Mouse (Mus musculus) ES-Bruce4 (cell line): ENCODE measurements at regions not wholly inside any gene's neighbourhood (a gene's known extent, or its start where the extent isn't known, plus 50 kb on each side); places are given as distances from the start of the nearest gene placed in this dataset.

Experiments used
- CTCF ChIP-seq: IDR thresholded peaks from one replicate; pipeline ENCODE4 v1.8.1; 2011; ENCODE audit warnings: low read depth, low read length
- EP300 ChIP-seq: IDR thresholded peaks from 2 replicates; pipeline ENCODE4 v1.6.1; 2011; ENCODE audit warnings: low read depth, low read length; ENCODE audit not compliant: insufficient read depth
- POLR2A ChIP-seq: IDR thresholded peaks from one replicate; pipeline ENCODE4 v1.8.1; 2011; ENCODE audit warnings: low read length; ENCODE audit not compliant: insufficient read depth

DNA sequence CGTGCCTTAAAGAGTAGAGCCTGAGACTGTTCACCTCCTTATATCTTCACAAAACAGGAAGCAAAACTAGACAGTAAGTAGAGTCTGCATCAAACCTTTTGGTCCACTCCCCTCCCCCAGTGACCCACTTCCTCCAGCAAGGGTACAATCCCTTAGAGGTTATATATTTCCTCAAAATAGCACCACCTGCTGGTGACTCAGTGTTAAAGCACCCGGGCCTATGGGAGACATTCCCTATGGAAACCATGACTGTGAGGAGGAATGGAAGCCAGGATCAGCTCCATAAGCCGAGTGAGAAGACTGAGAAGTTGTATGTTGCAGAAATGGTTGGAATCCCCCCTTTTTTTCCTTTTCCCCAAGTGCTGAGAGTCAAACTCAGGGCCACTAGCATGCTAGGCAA is 66.5 kb upstream of the 4931429L15Rik start:
- TF ChIP-seq EP300 (no peak), CTCF (peak; percentile 4), POLR2A (no peak)
